Mouse (Mus musculus) liver (tissue): Measurements from ENCODE around the gene Serpinb1a.

Experiments used
- DNase-seq: peaks from one replicate; pipeline ENCODE4 v3.0.0-alpha.2; 2020; ENCODE audit warnings: mixed read lengths

Serpinb1a gene

GRCm38 (mm10) chr13:32833237-32833636 lies 17.7 kb downstream of the Serpinb1a start:
- no peak for DNase-seq

DNA sequence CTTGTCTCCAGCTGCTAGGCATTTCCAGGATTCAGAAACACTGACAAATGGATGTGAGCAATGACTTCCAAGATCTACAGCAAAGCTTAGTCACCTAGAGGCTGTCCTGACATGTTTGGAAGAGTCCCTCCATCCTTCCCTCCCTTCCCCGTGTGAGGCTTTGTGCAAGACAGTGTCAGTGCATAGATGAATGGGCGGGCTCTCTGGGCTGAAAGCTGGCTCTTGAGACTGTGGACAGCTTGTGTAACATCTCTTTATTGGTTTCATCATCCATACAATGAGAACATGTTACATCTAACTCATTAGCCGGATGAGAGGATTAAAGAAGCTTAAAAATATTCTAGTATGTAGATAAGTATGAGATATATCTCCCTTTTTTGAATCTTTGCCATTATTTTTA lies 18.2 kb downstream of the Serpinb1a start:
- no peak for DNase-seq

- no peak for DNase-seq
These were observed 19.3 kb downstream of the Serpinb1a start for GRCm38 (mm10) chr13:32831505-32832273.

DNA sequence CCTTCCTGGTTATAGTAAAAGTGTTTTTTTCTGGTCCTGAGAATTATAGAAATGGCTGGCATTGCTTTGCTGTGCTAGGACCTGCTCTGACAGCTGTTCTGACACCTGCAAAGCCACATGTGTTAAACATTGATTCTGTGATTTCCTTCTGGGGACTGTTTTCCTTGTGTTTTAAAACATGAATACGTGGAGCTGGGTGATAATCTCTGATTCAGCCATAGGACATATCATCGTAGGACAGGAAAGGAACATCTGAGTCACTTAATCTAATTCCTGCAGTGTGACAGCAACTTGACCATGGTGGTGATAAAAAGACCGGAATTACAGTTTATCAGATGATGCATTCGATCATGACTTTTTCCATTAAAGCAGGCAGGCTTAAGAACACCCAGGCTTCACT lies 22.1 kb downstream of the Serpinb1a start:
- no peak for DNase-seq

- peak; percentile 71 for DNase-seq
These were observed 23.0 kb downstream of the Serpinb1a start for GRCm38 (mm10) chr13:32827951-32828350.

- no peak for DNase-seq
These were observed 23.7 kb downstream of the Serpinb1a start for GRCm38 (mm10) chr13:32827111-32827822.

- no peak for DNase-seq
These were observed 25.4 kb downstream of the Serpinb1a start for GRCm38 (mm10) chr13:32825546-32825945.

DNA sequence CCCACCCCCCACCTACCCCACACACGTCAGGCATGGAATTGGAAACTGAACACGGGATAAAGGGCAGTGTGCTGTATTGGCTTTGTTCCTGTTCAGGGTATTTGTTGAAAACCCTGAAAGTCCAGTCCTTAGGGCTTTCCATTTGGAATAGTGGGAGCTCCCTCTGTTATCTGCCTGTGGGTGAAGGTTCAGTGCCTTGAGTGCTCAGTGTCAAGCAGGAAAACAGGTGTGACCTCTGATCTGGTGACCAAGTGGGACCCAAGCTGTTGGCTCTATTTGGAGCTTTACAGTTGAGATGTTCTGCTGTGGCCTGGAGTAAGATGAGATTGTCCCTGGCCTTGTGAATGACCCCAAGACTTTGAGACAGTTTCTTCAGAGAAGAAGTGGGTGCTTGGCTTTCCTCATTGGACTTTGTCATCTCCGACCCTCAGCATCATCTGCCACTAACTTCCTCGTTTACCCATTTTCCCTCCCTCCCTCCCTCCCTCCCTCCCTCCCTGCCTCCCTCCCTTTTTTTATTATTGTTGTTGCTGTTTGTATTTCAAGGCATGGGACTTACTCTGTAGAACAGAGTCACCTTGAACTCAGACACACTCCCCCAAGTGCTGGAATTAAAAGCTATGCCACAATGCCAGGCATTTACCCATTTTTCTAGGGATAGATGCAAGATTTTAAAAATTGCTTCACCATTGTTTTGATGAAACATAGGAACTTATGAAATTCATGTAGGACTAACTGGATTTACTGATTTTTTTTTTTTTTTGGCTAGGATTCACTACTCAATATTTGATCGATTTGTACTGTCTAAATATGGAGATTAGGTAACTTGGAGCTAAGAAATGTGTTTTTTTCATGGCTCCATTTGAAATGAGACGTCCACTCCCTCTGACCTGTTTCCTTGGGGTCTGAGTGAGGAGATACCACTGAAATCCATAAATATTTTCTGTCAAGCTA lies 26.3 kb downstream of the Serpinb1a start:
- no peak for DNase-seq

DNA sequence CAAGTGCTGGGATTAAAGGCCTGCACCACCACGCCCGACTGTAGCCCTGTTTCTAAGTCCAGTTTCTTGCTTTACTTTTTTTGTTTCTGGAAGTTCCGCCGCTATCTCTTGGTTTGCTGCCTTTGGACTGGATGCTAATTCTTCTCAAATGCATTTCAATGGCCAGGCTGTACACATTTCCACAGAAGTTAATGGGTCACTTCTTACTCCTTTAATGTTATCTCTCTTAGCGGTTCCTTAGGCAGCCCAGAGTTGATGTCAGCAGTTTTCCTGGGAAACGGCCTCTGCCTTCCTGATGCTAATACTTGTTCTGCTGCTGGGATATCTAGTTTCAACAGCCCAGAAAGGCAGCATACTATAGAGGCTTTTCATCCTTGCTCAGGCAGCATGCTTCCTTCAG lies 27.9 kb downstream of the Serpinb1a start:
- no peak for DNase-seq

DNA sequence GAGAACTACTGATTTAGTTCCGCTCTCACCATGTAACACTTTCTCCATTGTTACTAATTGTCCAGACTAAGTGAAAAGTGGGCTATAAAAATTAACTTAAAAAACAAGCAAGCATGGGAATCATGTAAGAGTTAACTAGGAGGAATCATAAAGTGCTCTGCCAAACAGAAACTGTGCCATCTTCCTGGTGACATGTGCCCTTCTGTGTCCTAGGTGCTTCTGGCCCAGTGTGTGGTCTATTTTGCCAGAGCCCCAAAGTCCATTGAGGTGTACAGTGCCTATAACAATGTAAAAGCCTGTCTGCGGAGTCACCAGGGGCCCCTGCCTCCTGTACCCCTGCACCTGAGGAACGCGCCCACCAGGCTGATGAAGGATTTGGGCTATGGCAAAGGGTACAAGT lies 29.3 kb downstream of the Serpinb1a start:
- no peak for DNase-seq

GRCm38 (mm10) chr13:32819926-32820325 lies 31.1 kb downstream of the Serpinb1a start:
- no peak for DNase-seq

- DNase-seq = no peak
These were observed 31.7 kb downstream of the Serpinb1a start for GRCm38 (mm10) chr13:32819241-32819640.

DNA sequence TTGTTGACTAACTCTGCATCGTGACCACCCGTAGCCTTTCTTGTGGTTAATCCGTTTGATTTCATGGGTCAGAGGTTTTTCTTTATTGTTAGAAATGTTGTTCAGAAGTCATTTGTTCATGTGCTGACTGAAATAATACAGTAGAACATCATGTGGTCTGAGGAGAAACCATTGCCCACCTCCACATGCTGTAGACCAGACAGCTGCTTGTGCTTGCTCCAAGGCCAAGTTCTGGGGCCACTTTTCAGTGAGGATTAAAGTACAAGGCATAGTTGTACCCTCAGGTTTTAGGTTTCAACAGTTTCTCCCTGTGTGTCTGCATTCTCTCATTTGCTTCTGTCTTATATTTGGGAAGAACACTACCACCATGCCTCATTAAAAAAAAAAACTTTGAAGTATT lies 43.4 kb downstream of the Serpinb1a start:
- DNase-seq = no peak

- peak; percentile 15 for DNase-seq
These were observed 44.2 kb downstream of the Serpinb1a start for GRCm38 (mm10) chr13:32806820-32807219.

DNA sequence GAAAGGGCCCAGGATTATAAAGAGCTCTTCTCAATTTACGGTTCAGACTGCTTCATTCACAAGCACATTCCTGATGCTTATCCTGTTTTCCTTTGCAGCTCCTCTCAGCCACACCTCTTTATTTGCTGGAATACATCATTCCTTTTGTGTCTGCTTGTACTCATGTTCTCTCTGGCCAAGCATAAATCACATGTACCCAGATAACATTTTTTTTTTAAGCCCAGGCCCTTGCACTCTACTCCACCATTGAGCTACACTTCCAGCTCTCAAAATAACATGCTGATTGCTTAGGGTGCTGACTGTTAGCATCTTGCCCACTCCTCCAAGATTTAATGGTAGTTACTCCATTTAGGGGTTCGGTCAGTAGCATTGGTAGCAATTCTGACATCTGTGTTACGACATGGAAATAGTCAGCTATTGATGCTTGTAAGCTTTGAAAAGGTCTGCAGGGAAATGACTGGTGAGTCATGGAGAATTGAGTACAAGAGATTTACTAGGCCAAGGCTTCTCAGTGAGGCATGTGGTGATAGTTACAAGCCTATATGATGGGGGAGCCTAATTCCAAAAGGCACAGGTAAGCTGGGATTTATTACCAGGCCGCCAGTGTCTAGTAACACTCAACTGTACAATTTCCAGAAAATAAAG lies 47.2 kb downstream of the Serpinb1a start:
- no peak for DNase-seq

DNA sequence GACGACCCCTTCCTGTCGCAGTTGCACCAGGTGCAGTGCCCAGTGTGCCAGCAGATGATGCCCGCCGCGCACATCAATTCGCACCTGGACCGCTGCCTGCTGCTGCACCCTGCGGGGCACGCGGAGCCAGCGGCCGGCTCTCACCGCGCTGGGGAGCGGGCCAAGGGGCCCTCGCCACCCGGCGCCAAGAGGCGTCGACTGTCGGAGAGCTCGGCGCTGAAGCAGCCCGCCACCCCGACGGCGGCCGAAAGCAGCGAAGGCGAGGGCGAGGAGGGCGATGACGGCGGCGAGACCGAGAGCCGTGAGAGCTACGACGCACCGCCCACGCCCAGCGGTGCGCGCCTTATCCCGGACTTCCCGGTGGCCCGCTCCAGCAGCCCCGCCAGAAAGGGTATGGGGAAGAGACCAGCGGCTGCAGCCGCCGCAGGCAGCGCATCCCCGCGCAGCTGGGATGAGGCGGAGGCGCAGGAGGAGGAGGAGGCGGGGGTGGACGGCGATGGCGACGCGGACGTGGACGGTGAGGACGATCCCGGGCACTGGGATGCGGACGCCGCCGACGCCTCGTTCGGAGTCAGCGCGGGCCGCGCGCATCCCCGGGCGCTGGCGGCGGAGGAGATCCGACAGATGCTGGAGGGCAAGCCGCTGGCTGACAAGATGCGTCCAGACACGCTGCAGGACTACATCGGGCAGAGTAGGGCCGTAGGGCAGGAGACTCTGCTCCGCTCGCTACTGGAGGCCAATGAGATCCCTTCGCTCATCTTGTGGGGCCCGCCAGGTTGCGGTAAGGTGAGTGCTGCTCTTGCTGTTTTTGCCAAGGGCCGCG lies 48.5 kb downstream of the Serpinb1a start, which contains the start of gene D930007J09Rik:
Gene D930007J09Rik (minus strand): TSS at position 591 of the 823 bp plus-strand sequence.
- peak; percentile 60 for DNase-seq

- DNase-seq = peak; percentile 95
These were observed 49.2 kb downstream of the Serpinb1a start, which contains the start of gene Wrnip1 for GRCm38 (mm10) chr13:32801693-32802221. Gene Wrnip1, plus strand, starts transcription at chr13:32802038.

DNA sequence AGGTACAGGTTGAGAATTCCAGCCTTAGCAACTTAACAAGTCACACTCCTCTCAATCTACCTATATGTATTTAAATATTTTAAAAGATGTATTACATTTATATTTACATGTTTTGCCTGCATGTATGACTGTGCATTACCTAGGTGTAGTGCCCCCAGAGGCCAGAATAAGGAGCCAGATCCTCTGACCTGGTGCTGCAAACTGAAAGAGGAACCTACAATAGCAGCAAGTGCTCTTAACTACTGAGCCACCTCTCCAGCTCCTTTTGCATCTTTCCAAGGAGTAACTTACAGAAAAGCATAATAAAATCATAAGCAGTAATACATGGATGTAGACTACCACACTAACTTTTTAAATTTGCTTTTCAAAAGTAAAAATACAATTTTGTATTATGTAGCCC lies 50.1 kb downstream of the Serpinb1a start:
- peak; percentile 29 for DNase-seq

DNA sequence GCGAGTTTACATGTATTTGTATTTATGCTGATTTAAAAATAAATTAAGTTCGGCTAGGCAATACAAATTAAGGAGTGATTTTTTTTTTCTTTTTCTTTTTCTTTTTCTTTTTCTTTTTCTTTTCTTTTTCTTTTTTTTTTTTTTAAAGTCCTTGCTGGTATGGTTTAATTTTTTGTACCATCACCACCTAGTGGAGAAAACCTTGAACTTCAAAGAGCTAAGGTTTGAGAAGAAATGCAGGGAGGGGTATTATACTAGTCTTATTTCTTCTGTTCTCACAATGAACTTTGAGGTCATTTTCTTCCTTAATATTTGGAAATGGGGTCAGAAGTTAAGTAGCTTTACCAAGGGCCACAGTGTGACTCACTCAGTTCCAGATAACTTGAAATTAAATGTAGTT lies 51.9 kb downstream of the Serpinb1a start:
- DNase-seq = no peak

- DNase-seq = no peak
These were observed 53.9 kb downstream of the Serpinb1a start for GRCm38 (mm10) chr13:32797085-32797484.

- no peak for DNase-seq
These were observed 55.8 kb downstream of the Serpinb1a start for GRCm38 (mm10) chr13:32795166-32795565.
